Mouse (Mus musculus) megakaryocyte, embryonic 14.5 days (primary cell): ENCODE results near the gene Defb20.

Experiments
- FLI1 ChIP-seq: IDR thresholded peaks from 2 replicates; pipeline ENCODE4 v1.6.1; 2012; ENCODE audit warnings: low read length, inconsistent platforms, mixed read lengths
- GATA1 ChIP-seq: IDR thresholded peaks from 3 replicates; pipeline ENCODE4 v1.6.1; 2012; ENCODE audit warnings: mixed read lengths, low read length, inconsistent platforms, borderline replicate concordance

DNA sequence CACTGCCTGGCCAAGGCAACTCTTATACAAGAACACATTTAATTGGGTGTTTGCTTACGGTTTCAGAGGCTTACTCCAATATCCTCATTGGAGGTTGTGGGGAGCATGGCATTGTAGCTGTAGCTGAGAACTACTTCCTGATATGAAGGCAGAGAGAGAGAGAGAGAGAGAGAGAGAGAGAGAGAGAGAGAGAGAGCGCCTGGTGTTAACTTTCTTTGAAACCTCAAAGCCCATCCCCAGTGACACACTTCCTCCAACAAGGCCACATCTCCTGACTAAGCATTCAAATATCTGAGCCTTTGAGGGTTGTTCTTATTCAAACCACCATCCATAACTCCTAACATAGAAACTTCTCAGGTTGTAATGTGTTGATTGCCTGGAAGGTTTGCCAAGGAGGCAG is 27.1 kb downstream of the Defb20 start:
- TF ChIP-seq GATA1 = no peak
- TF ChIP-seq FLI1 = no peak
